Mouse (Mus musculus) liver, embryonic 11.5 days (tissue): ENCODE measurements around the gene Bmp10. TPM values are rescaled to one million over a fixed set of nuclear protein-coding genes. Genes with fewer than 3 reads are reported as not detected.

Experiments used
- ATAC-seq: fragments of 200-750 bp; cut with Nextera tagmentation; replicated peaks from 2 replicates; pipeline ENCODE4 v1.8.0; 2017; ENCODE audit warnings: moderate number of reproducible peaks, mild to moderate bottlenecking, moderate TSS enrichment, moderate library complexity; ENCODE audit not compliant: low FRiP score
- DNase-seq: peaks from one replicate; pipeline ENCODE4 v3.0.0-alpha.2; 2017; ENCODE audit warnings: low spot score
- H3K27ac ChIP-seq: fragments of 300-500 bp; sonication (generic); 2 replicates; pipeline ENCODE4 v1.5.1; 2014; ENCODE audit warnings: mild to moderate bottlenecking, low read depth, low read length, control low read depth
- H3K27me3 ChIP-seq: fragments of 300-500 bp; sonication (generic); replicated peaks from 2 replicates; pipeline ENCODE4 v1.6.1; 2014; ENCODE audit warnings: low read length, mixed read lengths; ENCODE audit not compliant: control insufficient read depth, insufficient read depth
- H3K36me3 ChIP-seq: fragments of 300-500 bp; sonication (generic); 2 replicates; pipeline ENCODE4 v1.6.1; 2014; ENCODE audit warnings: mild to moderate bottlenecking, low read length, moderate library complexity, mixed read lengths; ENCODE audit not compliant: control insufficient read depth, insufficient read depth
- H3K4me1 ChIP-seq: fragments of 300-500 bp; sonication (generic); replicated peaks from 2 replicates; pipeline ENCODE4 v1.6.1; 2014; ENCODE audit warnings: low read length, mixed read lengths; ENCODE audit not compliant: control insufficient read depth, insufficient read depth
- H3K4me2 ChIP-seq: fragments of 300-500 bp; sonication (generic); 2 replicates; pipeline ENCODE4 v1.6.1; 2014; ENCODE audit warnings: mild to moderate bottlenecking, control low read depth, moderate library complexity
- H3K4me3 ChIP-seq: fragments of 300-500 bp; sonication (generic); 2 replicates; pipeline ENCODE4 v1.5.1; 2014; ENCODE audit warnings: low read depth, low read length, control low read depth
- H3K9ac ChIP-seq: fragments of 300-500 bp; sonication (generic); 2 replicates; pipeline ENCODE4 v1.6.1; 2014; ENCODE audit warnings: low read depth, low read length, control low read depth
- H3K9me3 ChIP-seq: fragments of 300-500 bp; sonication (generic); 2 replicates; pipeline ENCODE4 v1.6.1; 2016; ENCODE audit warnings: low read length, inconsistent platforms, mixed read lengths; ENCODE audit not compliant: control insufficient read depth
- WGBS: fragments of 180-500 bp; shearing (Covaris S2); extraction: QIAGEN DNeasy Blood & Tissue Kit; methylation state at CpG from one replicate; pipeline ENCODE4 v1.1.7; 2014; 5-methylcytosine and 5-hydroxymethylcytosine counted together
- polyA plus RNA-seq: library from polyadenylated mRNA; unstranded; fragments of >200 nt; fragmentation: Nextera tagmentation; extraction: Ambion mirVana; gene quantifications from 2 replicates; pipeline ENCODE4 v1.2.1, GENCODE M21; 2014

Bmp10 gene
- polyA plus RNA-seq, 1 experiment from 2014 or later: 0.75 TPM

DNA sequence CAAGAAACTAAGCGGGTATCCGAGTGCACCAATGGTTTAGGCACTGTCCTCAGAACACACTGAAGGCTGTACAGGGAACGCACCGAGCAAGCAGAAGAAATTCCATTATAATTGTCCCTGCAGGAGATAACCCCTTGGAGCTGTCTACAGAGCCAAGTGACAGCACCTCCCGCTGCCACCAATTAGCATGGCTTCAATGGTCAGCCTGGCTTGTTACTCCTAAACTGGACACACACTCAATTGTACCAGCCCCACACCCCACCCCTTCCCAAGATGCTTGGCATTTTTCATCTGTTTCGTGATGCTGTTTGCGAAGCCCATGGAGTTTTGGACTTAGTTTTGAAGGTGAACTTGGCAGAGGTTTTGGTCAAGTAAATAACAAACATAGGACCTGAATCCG lies 1.2 kb upstream of the Bmp10 start:
- Histone ChIP-seq H3K9ac (no peak overlapping the region), H3K36me3 (no peaks in the 10 kb centered on the region), H3K27me3 (no peaks in the 10 kb centered on the region), H3K4me3 (no peak overlapping the region), H3K4me1 (peaks cover 7% of the 10 kb centered on the region), H3K9me3 (no peaks in the 10 kb centered on the region), H3K4me2 (no peak overlapping the region), H3K27ac (no peak overlapping the region)
- ATAC-seq: no peak
- no peak for DNase-seq
- WGBS: 77% methylated on average over 8 of the region's 8 CpGs

DNA sequence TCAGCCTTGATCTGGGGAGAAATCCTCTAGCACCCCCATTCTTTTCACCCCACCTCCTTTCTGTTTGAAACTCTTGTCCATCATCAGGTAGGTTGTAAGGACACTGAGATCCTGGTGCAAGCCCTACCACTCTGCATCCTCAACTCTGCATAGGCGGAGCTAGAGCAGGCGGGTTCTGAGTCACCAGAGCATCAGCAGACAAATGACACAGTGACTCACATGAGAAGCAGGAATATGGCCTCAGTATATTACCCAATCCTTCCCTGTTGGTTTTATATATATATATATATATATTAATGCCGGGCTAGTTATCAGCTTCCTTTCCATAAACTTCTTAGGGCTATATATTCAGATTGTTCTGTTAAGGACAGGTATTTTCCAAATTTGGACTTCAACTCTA lies 7.0 kb downstream of the Bmp10 start:
- Histone ChIP-seq H3K9ac (no peak overlapping the region), H3K4me3 (no peak overlapping the region), H3K27me3 (no peaks in the 10 kb centered on the region), H3K4me1 (no peaks in the 10 kb centered on the region; the same call in 1 of the 2 replicates), H3K4me2 (no peak overlapping the region), H3K36me3 (no peaks in the 10 kb centered on the region), H3K9me3 (no peaks in the 10 kb centered on the region), H3K27ac (no peak overlapping the region)
- WGBS: 88% methylated on average over 3 of the region's 3 CpGs
- DNase-seq: no peak
- ATAC-seq: no peak

DNA sequence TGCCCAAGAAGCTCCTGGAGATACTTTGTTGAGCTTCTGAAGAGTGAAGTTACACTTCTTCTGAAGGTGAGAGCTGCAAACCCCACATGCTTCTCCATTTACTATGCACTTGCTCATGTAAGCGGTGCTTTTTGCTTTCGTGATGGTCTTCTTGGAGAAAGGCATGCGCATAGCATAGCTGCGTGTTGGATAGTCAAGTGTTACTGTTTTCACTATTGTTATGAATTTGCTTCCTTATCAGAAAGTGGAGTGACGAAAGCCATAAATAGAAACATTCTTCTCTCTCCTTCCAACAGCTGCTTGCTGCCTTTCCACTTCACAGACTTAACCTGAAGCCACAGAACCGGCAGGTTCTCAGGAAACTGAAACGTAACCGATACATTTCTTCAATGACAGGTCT lies 8.0 kb downstream of the Bmp10 start:
- Histone ChIP-seq H3K4me2 (no peak overlapping the region), H3K27me3 (no peaks in the 10 kb centered on the region), H3K9ac (no peak overlapping the region), H3K36me3 (no peaks in the 10 kb centered on the region), H3K9me3 (no peaks in the 10 kb centered on the region), H3K4me3 (no peak overlapping the region), H3K27ac (no peak overlapping the region), H3K4me1 (no peaks in the 10 kb centered on the region; the same call in 1 of the 2 replicates)
- DNase-seq (no peak), ATAC-seq (no peak)
- 82% methylated on average over 8 of the region's 8 CpGs for WGBS

DNA sequence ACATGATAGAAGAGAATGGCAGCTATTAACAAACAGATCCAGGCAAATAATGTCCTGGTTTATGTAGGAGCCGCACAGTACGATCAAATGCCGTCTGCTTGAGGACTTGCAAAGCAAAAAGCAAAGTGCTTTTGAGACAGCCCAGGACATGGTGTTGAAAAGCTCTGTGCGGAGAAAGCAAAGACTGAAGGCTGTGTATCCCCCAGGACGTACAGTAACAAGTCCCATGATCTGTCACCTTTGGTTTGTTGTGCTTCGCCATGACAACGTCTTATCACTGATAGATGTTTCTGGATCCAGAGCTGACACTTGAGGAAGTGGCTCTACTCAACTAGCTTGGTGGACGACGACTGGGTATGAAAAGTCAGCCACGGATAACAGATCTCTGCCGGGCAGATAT lies 14.5 kb downstream of the Bmp10 start:
- Histone ChIP-seq H3K4me1 (no peaks in the 10 kb centered on the region; the same call in 1 of the 2 replicates), H3K9ac (no peak overlapping the region), H3K27me3 (no peaks in the 10 kb centered on the region; the same call in 1 of the 2 replicates), H3K27ac (no peak overlapping the region), H3K4me3 (no peak overlapping the region), H3K9me3 (no peaks in the 10 kb centered on the region), H3K4me2 (no peak overlapping the region), H3K36me3 (no peaks in the 10 kb centered on the region)
- ATAC-seq (no peak), DNase-seq (no peak)
- WGBS: 65% methylated on average over 11 of the region's 11 CpGs

DNA sequence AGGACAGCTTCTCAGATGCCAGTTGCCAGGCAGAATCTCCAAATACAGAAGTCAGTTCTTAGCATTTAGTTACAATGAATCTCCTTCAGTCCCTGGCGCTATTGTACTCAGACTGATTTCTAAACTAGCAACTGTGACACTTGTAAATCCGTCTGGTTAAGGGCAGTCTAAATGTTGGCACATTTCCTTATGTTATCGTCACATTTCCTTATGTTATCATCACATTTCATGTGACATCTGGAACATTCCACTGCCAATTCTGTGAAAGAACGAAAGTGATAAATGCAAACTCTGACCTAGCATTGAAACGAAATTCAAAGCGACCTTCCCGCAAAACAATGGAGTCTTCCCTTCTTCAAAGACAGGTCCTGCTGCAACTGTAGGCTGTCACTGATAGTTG lies 16.4 kb downstream of the Bmp10 start:
- H3K27ac ChIP-seq: no peak overlapping the region
- H3K9me3 ChIP-seq: no peaks in the 10 kb centered on the region
- no peak overlapping the region for H3K4me3 ChIP-seq
- no peak overlapping the region for H3K4me2 ChIP-seq
- H3K27me3 ChIP-seq: no peaks in the 10 kb centered on the region; the same call in 1 of the 2 replicates
- no peaks in the 10 kb centered on the region; the same call in 1 of the 2 replicates for H3K4me1 ChIP-seq
- ATAC-seq (no peak), DNase-seq (no peak)
- H3K9ac ChIP-seq: no peak overlapping the region
- H3K36me3 ChIP-seq: no peaks in the 10 kb centered on the region
- WGBS: 75% methylated on average over 7 of the region's 7 CpGs

DNA sequence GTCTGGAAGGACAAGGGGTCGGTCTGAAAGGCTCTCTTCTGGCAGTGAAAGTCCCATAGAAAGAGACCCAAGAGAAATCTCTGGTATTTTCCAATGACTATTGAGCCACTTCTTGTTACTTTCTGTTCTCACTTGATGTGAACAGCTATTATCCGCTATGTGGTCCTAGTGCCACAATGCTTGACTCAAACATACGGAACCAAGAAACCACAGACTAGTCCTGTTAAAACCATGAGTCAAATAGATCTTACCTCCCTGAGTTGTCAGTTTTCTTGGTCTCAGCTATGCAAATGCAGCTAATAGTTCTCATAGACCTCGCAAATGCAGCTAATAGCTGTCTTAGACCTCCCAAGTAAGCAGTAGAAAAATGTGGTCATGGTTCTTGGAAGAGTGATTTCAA lies 18.4 kb downstream of the Bmp10 start:
- Histone ChIP-seq H3K4me3 (no peak overlapping the region), H3K4me1 (no peaks in the 10 kb centered on the region), H3K9me3 (no peaks in the 10 kb centered on the region), H3K4me2 (no peak overlapping the region), H3K27me3 (no peaks in the 10 kb centered on the region; the same call in 1 of the 2 replicates), H3K36me3 (no peaks in the 10 kb centered on the region), H3K27ac (no peak overlapping the region), H3K9ac (no peak overlapping the region)
- WGBS: 76% methylated on average over 4 of the region's 4 CpGs
- DNase-seq (no peak), ATAC-seq (no peak)

DNA sequence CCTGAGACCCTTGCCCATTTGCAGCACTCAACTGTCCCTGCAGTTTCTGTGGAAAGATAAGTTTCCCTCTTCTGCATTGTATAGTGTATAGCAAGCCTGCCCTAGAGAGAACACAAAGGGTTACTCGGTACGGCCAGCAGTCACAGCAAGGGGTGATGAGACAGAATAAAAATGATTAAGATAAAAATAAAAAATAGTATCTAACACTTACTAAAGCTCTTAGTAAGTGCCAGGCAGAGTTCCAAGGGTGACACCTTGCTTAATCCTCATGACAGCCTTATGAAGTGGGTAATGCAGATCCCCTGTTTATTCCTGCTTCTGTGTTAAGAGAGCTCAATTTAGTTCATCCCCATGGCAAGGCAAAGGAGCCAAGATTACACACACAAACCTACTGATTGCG lies 20.7 kb downstream of the Bmp10 start:
- Histone ChIP-seq H3K4me2 (no peak overlapping the region), H3K27me3 (no peaks in the 10 kb centered on the region; the same call in 1 of the 2 replicates), H3K27ac (no peak overlapping the region), H3K9ac (no peak overlapping the region), H3K9me3 (no peaks in the 10 kb centered on the region), H3K4me1 (no peaks in the 10 kb centered on the region), H3K4me3 (no peak overlapping the region), H3K36me3 (no peaks in the 10 kb centered on the region)
- DNase-seq (no peak), ATAC-seq (no peak)
- WGBS: 77% methylated on average over 3 of the region's 3 CpGs

DNA sequence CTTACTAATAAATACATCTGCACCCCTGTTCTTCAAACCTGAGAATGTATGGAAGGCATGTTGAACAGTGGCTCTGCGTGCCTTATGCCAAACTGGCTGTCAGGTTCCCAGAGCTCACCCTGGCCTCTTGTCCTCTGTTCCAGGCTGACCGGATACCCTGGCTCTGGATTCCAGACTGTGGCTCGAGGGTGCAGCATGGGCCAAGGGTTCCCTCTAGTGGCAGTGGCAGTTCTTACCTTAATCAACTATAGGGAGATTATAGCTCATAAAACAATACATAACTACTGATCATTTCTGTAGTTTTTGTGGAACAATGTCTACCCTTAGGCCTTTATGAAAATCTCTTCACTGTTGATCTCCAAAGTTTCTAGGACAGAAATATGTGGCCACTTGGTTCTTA lies 22.2 kb downstream of the Bmp10 start:
- Histone ChIP-seq H3K4me1 (no peaks in the 10 kb centered on the region), H3K9ac (no peak overlapping the region), H3K4me2 (no peak overlapping the region), H3K27ac (no peak overlapping the region), H3K27me3 (no peaks in the 10 kb centered on the region; the same call in 1 of the 2 replicates), H3K9me3 (no peaks in the 10 kb centered on the region), H3K36me3 (no peaks in the 10 kb centered on the region), H3K4me3 (no peak overlapping the region)
- no peak for DNase-seq
- WGBS: 61% methylated on average over 3 of the region's 3 CpGs
- ATAC-seq: no peak

DNA sequence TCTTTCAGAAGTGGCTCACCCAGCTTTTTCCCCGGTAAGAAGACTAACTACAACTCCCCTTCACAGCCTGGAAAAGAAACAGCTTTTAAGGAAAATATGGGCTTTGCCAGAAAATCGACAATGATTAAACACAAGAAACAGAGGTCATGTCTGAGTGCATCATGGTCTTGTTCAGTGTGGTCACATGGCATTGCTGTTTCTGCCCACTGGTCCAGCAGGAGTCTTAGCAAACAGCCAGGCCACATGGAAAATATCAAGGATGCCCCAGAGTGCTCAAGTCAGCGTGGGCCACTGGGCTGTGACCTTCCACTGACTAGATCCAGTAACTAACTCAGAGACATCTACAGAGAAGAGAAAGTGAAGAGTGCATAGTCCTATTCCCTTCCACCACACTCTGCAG lies 23.0 kb downstream of the Bmp10 start:
- DNase-seq: no peak
- no peak overlapping the region for H3K4me3 ChIP-seq
- H3K27me3 ChIP-seq: no peaks in the 10 kb centered on the region; the same call in 1 of the 2 replicates
- H3K4me2 ChIP-seq: no peak overlapping the region
- no peaks in the 10 kb centered on the region for H3K9me3 ChIP-seq
- H3K9ac ChIP-seq: no peak overlapping the region
- no peaks in the 10 kb centered on the region for H3K4me1 ChIP-seq
- no peak for ATAC-seq
- no peak overlapping the region for H3K27ac ChIP-seq
- no peaks in the 10 kb centered on the region for H3K36me3 ChIP-seq
- 62% methylated on average over 3 of the region's 3 CpGs for WGBS
